Mouse (Mus musculus): ENCODE measurements around the gene Ttll5. TPM values are rescaled to one million over a fixed set of nuclear protein-coding genes. Genes with fewer than 3 reads are reported as not detected.
A peak's percentile ranks its signal among the peaks of the same experiment; 100 is the strongest.

Ttll5 gene
- polyA plus RNA-seq, 1 experiment: 230 TPM

- no peaks in the 10 kb centered on the region for H3K36me3 ChIP-seq (ENCODE audit: control insufficient read depth, insufficient read depth, low read length)
- H3K4me3 ChIP-seq (ENCODE audit: control insufficient read depth, low read depth, low read length): no peak overlapping the region
- H3K27ac ChIP-seq (ENCODE audit: control insufficient read depth, insufficient read depth, low read depth, low read length): peak overlapping the region; percentile 1; the same call in 1 of the 2 replicates
- TF ChIP-seq POLR2A (IDR thresholded peaks at IDR 0.05; ENCODE audit: control insufficient read depth, low read depth, low read length) (no peak), CTCF (IDR thresholded peaks at IDR 0.05; ENCODE audit: control insufficient read depth, insufficient read depth, insufficient replicate concordance, low read depth, low read length) (no peak)
- H3K4me1 ChIP-seq (ENCODE audit: control insufficient read depth, insufficient read depth, low read length): no peaks in the 10 kb centered on the region
- no peaks in the 10 kb centered on the region for H3K27me3 ChIP-seq (ENCODE audit: control insufficient read depth, insufficient read depth, low read length)
These were observed 233.1 kb downstream of the Ttll5 start for GRCm38 (mm10) chr12:86057516-86057915.

GRCm38 (mm10) chr12:86059341-86059740 is 234.9 kb downstream of the Ttll5 start:
- Histone ChIP-seq H3K36me3 (ENCODE audit: control insufficient read depth, insufficient read depth, low read length) (no peaks in the 10 kb centered on the region), H3K4me1 (ENCODE audit: control insufficient read depth, insufficient read depth, low read length) (no peaks in the 10 kb centered on the region), H3K4me3 (ENCODE audit: control insufficient read depth, low read depth, low read length) (no peak overlapping the region), H3K27me3 (ENCODE audit: control insufficient read depth, insufficient read depth, low read length) (no peaks in the 10 kb centered on the region), H3K27ac (ENCODE audit: control insufficient read depth, insufficient read depth, low read depth, low read length) (no peak overlapping the region)
- TF ChIP-seq POLR2A (IDR thresholded peaks at IDR 0.05; ENCODE audit: control insufficient read depth, low read depth, low read length) (no peak), CTCF (IDR thresholded peaks at IDR 0.05; ENCODE audit: control insufficient read depth, insufficient read depth, insufficient replicate concordance, low read depth, low read length) (no peak)

GRCm38 (mm10) chr12:86064796-86065195 is 240.3 kb downstream of the Ttll5 start:
- Histone ChIP-seq H3K36me3 (ENCODE audit: control insufficient read depth, insufficient read depth, low read length) (no peaks in the 10 kb centered on the region), H3K4me1 (ENCODE audit: control insufficient read depth, insufficient read depth, low read length) (no peaks in the 10 kb centered on the region), H3K27me3 (ENCODE audit: control insufficient read depth, insufficient read depth, low read length) (no peaks in the 10 kb centered on the region), H3K27ac (ENCODE audit: control insufficient read depth, insufficient read depth, low read depth, low read length) (no peak overlapping the region), H3K4me3 (ENCODE audit: control insufficient read depth, low read depth, low read length) (no peak overlapping the region)
- TF ChIP-seq POLR2A (IDR thresholded peaks at IDR 0.05; ENCODE audit: control insufficient read depth, low read depth, low read length): no peak
- TF ChIP-seq CTCF (IDR thresholded peaks at IDR 0.05; ENCODE audit: control insufficient read depth, insufficient read depth, insufficient replicate concordance, low read depth, low read length): no peak

GRCm38 (mm10) chr12:86071432-86071831 is 247.0 kb downstream of the Ttll5 start:
- no peak overlapping the region for H3K27ac ChIP-seq (ENCODE audit: control insufficient read depth, insufficient read depth, low read depth, low read length)
- TF ChIP-seq CTCF (IDR thresholded peaks at IDR 0.05; ENCODE audit: control insufficient read depth, insufficient read depth, insufficient replicate concordance, low read depth, low read length) (no peak), POLR2A (IDR thresholded peaks at IDR 0.05; ENCODE audit: control insufficient read depth, low read depth, low read length) (no peak)
- H3K27me3 ChIP-seq (ENCODE audit: control insufficient read depth, insufficient read depth, low read length): no peaks in the 10 kb centered on the region
- 0 out of 2 replicates have a peak, but pooled peaks cover 2% of the 10 kb centered on the region for H3K4me1 ChIP-seq (ENCODE audit: control insufficient read depth, insufficient read depth, low read length)
- no peak overlapping the region for H3K4me3 ChIP-seq (ENCODE audit: control insufficient read depth, low read depth, low read length)
- no peaks in the 10 kb centered on the region for H3K36me3 ChIP-seq (ENCODE audit: control insufficient read depth, insufficient read depth, low read length)

- TF ChIP-seq CTCF (IDR thresholded peaks at IDR 0.05; ENCODE audit: control insufficient read depth, insufficient read depth, insufficient replicate concordance, low read depth, low read length) (no peak), POLR2A (IDR thresholded peaks at IDR 0.05; ENCODE audit: control insufficient read depth, low read depth, low read length) (no peak)
- Histone ChIP-seq H3K4me3 (ENCODE audit: control insufficient read depth, low read depth, low read length) (no peak overlapping the region), H3K4me1 (ENCODE audit: control insufficient read depth, insufficient read depth, low read length) (peaks cover 15% of the 10 kb centered on the region), H3K27me3 (ENCODE audit: control insufficient read depth, insufficient read depth, low read length) (peaks cover 5% of the 10 kb centered on the region; the same call in 1 of the 2 replicates), H3K27ac (ENCODE audit: control insufficient read depth, insufficient read depth, low read depth, low read length) (no peak overlapping the region), H3K36me3 (ENCODE audit: control insufficient read depth, insufficient read depth, low read length) (no peaks in the 10 kb centered on the region)
These were observed 250.2 kb downstream of the Ttll5 start for GRCm38 (mm10) chr12:86074681-86075080.

GRCm38 (mm10) chr12:86075358-86075757 is 250.9 kb downstream of the Ttll5 start:
- no peak for TF ChIP-seq POLR2A (IDR thresholded peaks at IDR 0.05; ENCODE audit: control insufficient read depth, low read depth, low read length)
- TF ChIP-seq CTCF (IDR thresholded peaks at IDR 0.05; ENCODE audit: control insufficient read depth, insufficient read depth, insufficient replicate concordance, low read depth, low read length): no peak
- Histone ChIP-seq H3K27ac (ENCODE audit: control insufficient read depth, insufficient read depth, low read depth, low read length) (no peak overlapping the region), H3K4me1 (ENCODE audit: control insufficient read depth, insufficient read depth, low read length) (peaks cover 15% of the 10 kb centered on the region), H3K27me3 (ENCODE audit: control insufficient read depth, insufficient read depth, low read length) (peaks cover 5% of the 10 kb centered on the region; the same call in 1 of the 2 replicates), H3K4me3 (ENCODE audit: control insufficient read depth, low read depth, low read length) (no peak overlapping the region), H3K36me3 (ENCODE audit: control insufficient read depth, insufficient read depth, low read length) (no peaks in the 10 kb centered on the region)

- H3K27ac ChIP-seq (ENCODE audit: control insufficient read depth, insufficient read depth, low read depth, low read length): peak overlapping the region; percentile 47
- no peaks in the 10 kb centered on the region for H3K36me3 ChIP-seq (ENCODE audit: control insufficient read depth, insufficient read depth, low read length)
- H3K4me3 ChIP-seq (ENCODE audit: control insufficient read depth, low read depth, low read length): peak overlapping the region; percentile 45
- peaks cover 5% of the 10 kb centered on the region; the same call in 1 of the 2 replicates for H3K27me3 ChIP-seq (ENCODE audit: control insufficient read depth, insufficient read depth, low read length)
- H3K4me1 ChIP-seq (ENCODE audit: control insufficient read depth, insufficient read depth, low read length): peaks cover 15% of the 10 kb centered on the region
- TF ChIP-seq CTCF (IDR thresholded peaks at IDR 0.05; ENCODE audit: control insufficient read depth, insufficient read depth, insufficient replicate concordance, low read depth, low read length): no peak
- TF ChIP-seq POLR2A (IDR thresholded peaks at IDR 0.05; ENCODE audit: control insufficient read depth, low read depth, low read length): no peak
These were observed 252.0 kb downstream of the Ttll5 start for GRCm38 (mm10) chr12:86076321-86076901.
